Mouse (Mus musculus) MEL (cell line): ENCODE measurements at regions not wholly inside any gene's neighbourhood (a gene's known extent, or its start where the extent isn't known, plus 50 kb on each side); places are given as distances from the start of the nearest gene placed in this dataset.

Source experiments
- CHD2 ChIP-seq: IDR thresholded peaks from 2 replicates; pipeline ENCODE4 v1.6.1; 2011; ENCODE audit warnings: low read length, improper control_type of control experiment
- CTCF ChIP-seq, 3 experiments: IDR thresholded peaks in 2 of 3; conservative IDR thresholded peaks in 1 of 3; 2 replicates each; pipeline ENCODE4 v1.5.1; 2011 to 2012; ENCODE audit warnings: low read length in 3 of 3, low read depth in 2 of 3, mild to moderate bottlenecking in 2 of 3, improper control_type of control experiment in 1 of 3, inconsistent platforms in 1 of 3, mixed read lengths in 1 of 3, moderate library complexity in 1 of 3; ENCODE audit not compliant: control insufficient read depth in 1 of 3, insufficient read depth in 1 of 3, poor library complexity in 1 of 3, severe bottlenecking in 1 of 3
- ELF1 ChIP-seq: IDR thresholded peaks from 2 replicates; pipeline ENCODE4 v1.6.1; 2014; ENCODE audit warnings: low read depth, mild to moderate bottlenecking, inconsistent platforms, low read length, improper control_type of control experiment, moderate library complexity
- GATA1 ChIP-seq: IDR thresholded peaks from 2 replicates; pipeline ENCODE4 v1.6.1; 2011; ENCODE audit warnings: low read depth, low read length, improper control_type of control experiment
- HCFC1 ChIP-seq: IDR thresholded peaks from 2 replicates; pipeline ENCODE4 v1.6.1; 2012; ENCODE audit warnings: low read depth, mild to moderate bottlenecking, inconsistent platforms, low read length, improper control_type of control experiment, moderate library complexity
- MAX ChIP-seq: IDR thresholded peaks from 2 replicates; pipeline ENCODE4 v1.6.1; 2011; ENCODE audit warnings: low read length, improper control_type of control experiment
- MYC ChIP-seq: IDR thresholded peaks from 2 replicates; pipeline ENCODE4 v1.6.1; 2011; ENCODE audit warnings: low read depth, mild to moderate bottlenecking, low read length, improper control_type of control experiment, moderate library complexity
- POLR2A ChIP-seq, 2 experiments: IDR thresholded peaks; 2 replicates each; pipeline ENCODE4 v1.6.1; 2011 to 2012; ENCODE audit warnings: low read length in 2 of 2, mild to moderate bottlenecking in 2 of 2, control low read depth in 1 of 2, improper control_type of control experiment in 1 of 2, low read depth in 1 of 2, moderate library complexity in 1 of 2; ENCODE audit not compliant: control insufficient read depth in 1 of 2, insufficient read depth in 1 of 2, poor library complexity in 1 of 2
- SMC3 ChIP-seq: IDR thresholded peaks from 2 replicates; pipeline ENCODE4 v1.6.1; 2011; ENCODE audit warnings: low read depth, low read length, improper control_type of control experiment
- USF1 ChIP-seq: IDR thresholded peaks from 2 replicates; pipeline ENCODE4 v1.6.1; 2014; ENCODE audit warnings: low read depth, mild to moderate bottlenecking, inconsistent platforms, low read length, improper control_type of control experiment, moderate library complexity

GRCm38 (mm10) chr17:62269279-62269678 lies 611.8 kb downstream of the Efna5 start:
- no peak for TF ChIP-seq CTCF (IDR thresholded peaks at IDR 0.05 in 2 of 3, conservative IDR thresholded peaks at IDR 0.05 in 1 of 3; ENCODE audit: control insufficient read depth in 1 of 3, insufficient read depth in 1 of 3, low read depth in 2 of 3, low read length in 3 of 3, poor library complexity in 1 of 3, severe bottlenecking in 1 of 3)
- TF ChIP-seq POLR2A (IDR thresholded peaks at IDR 0.05; ENCODE audit: control insufficient read depth in 1 of 2, insufficient read depth in 1 of 2, low read depth in 1 of 2, low read length in 2 of 2, poor library complexity in 1 of 2): no peak
- no peak for TF ChIP-seq ELF1
- no peak for TF ChIP-seq GATA1
- no peak for TF ChIP-seq USF1
- TF ChIP-seq MYC: no peak
- TF ChIP-seq MAX: no peak
- no peak for TF ChIP-seq HCFC1
- no peak for TF ChIP-seq SMC3
- no peak for TF ChIP-seq CHD2
